Mouse (Mus musculus) liver, adult (tissue): ENCODE results near the gene Nle1.

Experiments
- GATA4 ChIP-seq: IDR thresholded peaks from 2 replicates; pipeline ENCODE4 v1.6.1; 2014; ENCODE audit warnings: mild to moderate bottlenecking, low read length; ENCODE audit not compliant: insufficient replicate concordance

Gene Nle1

GRCm38 (mm10) chr11:82907651-82908607 is at the start of gene Nle1:
Gene Nle1, minus strand, starts transcription at chr11:82908411.
- no peak; the same call in 1 of the 2 replicates for TF ChIP-seq GATA4

GRCm38 (mm10) chr11:82956925-82957324 is 48.7 kb upstream of the Nle1 start:
- TF ChIP-seq GATA4 = no peak

- no peak for TF ChIP-seq GATA4
These were observed 46.4 kb upstream of the Nle1 start for GRCm38 (mm10) chr11:82954631-82955030.

- TF ChIP-seq GATA4 = peak; percentile 45; the same call in 1 of the 2 replicates
These were observed 44.7 kb upstream of the Nle1 start for GRCm38 (mm10) chr11:82952612-82953542.

- TF ChIP-seq GATA4 = no peak
These were observed 43.8 kb upstream of the Nle1 start for GRCm38 (mm10) chr11:82951865-82952611.

- TF ChIP-seq GATA4 = peak; percentile 16; the same call in 1 of the 2 replicates
These were observed 42.7 kb upstream of the Nle1 start, which contains the start of gene Slfn5 for GRCm38 (mm10) chr11:82950736-82951481. Gene Slfn5, plus strand, starts transcription at chr11:82951349.

GRCm38 (mm10) chr11:82949036-82949435 is 40.8 kb upstream of the Nle1 start:
- TF ChIP-seq GATA4 = peak; percentile 53; the same call in 1 of the 2 replicates

GRCm38 (mm10) chr11:82947457-82947856 is 39.2 kb upstream of the Nle1 start:
- no peak for TF ChIP-seq GATA4

- TF ChIP-seq GATA4 = no peak
These were observed 37.4 kb upstream of the Nle1 start for GRCm38 (mm10) chr11:82945636-82946035.

- TF ChIP-seq GATA4 = no peak
These were observed 35.1 kb upstream of the Nle1 start for GRCm38 (mm10) chr11:82943336-82943735.

GRCm38 (mm10) chr11:82933186-82933585 is 25.0 kb upstream of the Nle1 start:
- no peak for TF ChIP-seq GATA4

GRCm38 (mm10) chr11:82929633-82929950 is 21.4 kb upstream of the Nle1 start:
- TF ChIP-seq GATA4 = 0 out of 2 replicates have a peak, but pooled peaks have one; percentile 12

GRCm38 (mm10) chr11:82928897-82929632 is 20.9 kb upstream of the Nle1 start:
- TF ChIP-seq GATA4 = no peak
